Mouse (Mus musculus): Measurements from ENCODE around the gene Ppp5c.

GRCm38 (mm10) chr7:17047041-17047682 is 19.4 kb upstream of the Ppp5c start:
- TF ChIP-seq CTCF (IDR thresholded peaks at IDR 0.05; ENCODE audit: control insufficient read depth, insufficient read depth, low read length) (no peak), POLR2A (IDR thresholded peaks at IDR 0.05; ENCODE audit: borderline replicate concordance, control insufficient read depth, low read depth, low read length) (no peak)
